Mouse (Mus musculus) lung, adult 2 months (tissue): ENCODE measurements around the gene Gli3.

Experiments used
- CTCF ChIP-seq: fragments of 200-500 bp; IDR thresholded peaks from 2 replicates; pipeline ENCODE4 v1.5.1; 2011; ENCODE audit warnings: mild to moderate bottlenecking, low read length, control low read depth; ENCODE audit not compliant: insufficient read depth
- POLR2A ChIP-seq: fragments of 200-500 bp; IDR thresholded peaks from 2 replicates; pipeline ENCODE4 v1.6.1; 2011; ENCODE audit warnings: low read depth, mild to moderate bottlenecking, control low read depth, low read length, borderline replicate concordance; ENCODE audit errors: extremely low read depth

- TF ChIP-seq CTCF, result no peak
- no peak for TF ChIP-seq POLR2A
Observed at GRCm38 (mm10) chr13:15545346-15545896, 82.4 kb downstream of the Gli3 start.
